Mouse (Mus musculus) thymus, adult 2 months (tissue): ENCODE measurements around the gene Pgpep1. TPM values are rescaled to one million over a fixed set of nuclear protein-coding genes. Genes with fewer than 3 reads are reported as not detected.
A peak's percentile ranks its signal among the peaks of the same experiment; 100 is the strongest.

Experiments used
- DNase-seq: peaks from one replicate; pipeline ENCODE4 v3.0.0; 2021
- H3K27ac ChIP-seq: fragments of 200-500 bp; 2 replicates; pipeline ENCODE4 v1.5.1; 2012; ENCODE audit warnings: low read length, control low read depth; ENCODE audit not compliant: control insufficient read depth, insufficient read depth
- H3K27me3 ChIP-seq: fragments of 200-500 bp; 2 replicates; pipeline ENCODE4 v1.6.1; 2012; ENCODE audit warnings: mild to moderate bottlenecking, low read length, moderate library complexity, mixed read lengths; ENCODE audit not compliant: control insufficient read depth, insufficient read depth
- H3K36me3 ChIP-seq: fragments of 200-500 bp; 2 replicates; pipeline ENCODE4 v1.6.1; 2012; ENCODE audit warnings: mild to moderate bottlenecking, low read length, moderate library complexity; ENCODE audit not compliant: control insufficient read depth, insufficient read depth
- H3K4me1 ChIP-seq: fragments of 200-500 bp; replicated peaks from 2 replicates; pipeline ENCODE4 v1.6.1; 2012; ENCODE audit warnings: low read length; ENCODE audit not compliant: control insufficient read depth, insufficient read depth
- H3K4me3 ChIP-seq: fragments of 200-500 bp; 2 replicates; pipeline ENCODE4 v1.5.1; 2012; ENCODE audit warnings: mild to moderate bottlenecking, low read length, control low read depth, moderate library complexity; ENCODE audit not compliant: control insufficient read depth, insufficient read depth
- CTCF ChIP-seq: fragments of 200-500 bp; IDR thresholded peaks from 2 replicates; pipeline ENCODE4 v1.5.1; 2012; ENCODE audit warnings: mild to moderate bottlenecking, control low read depth, low read length, moderate library complexity, borderline replicate concordance; ENCODE audit not compliant: control insufficient read depth, poor library complexity, insufficient read depth; ENCODE audit errors: extremely low read depth
- POLR2A ChIP-seq: fragments of 200-500 bp; IDR thresholded peaks from 2 replicates; pipeline ENCODE4 v1.6.1; 2012; ENCODE audit warnings: mild to moderate bottlenecking, low read length, control low read depth, moderate library complexity; ENCODE audit not compliant: control insufficient read depth, poor library complexity, insufficient read depth; ENCODE audit errors: extremely low read depth
- WGBS: fragments of 180-500 bp; shearing (Covaris S2); methylation state at CpG from one replicate; pipeline ENCODE4 v1.1.7; 2018; 5-methylcytosine and 5-hydroxymethylcytosine counted together
- polyA plus RNA-seq: library from polyadenylated mRNA; depleted of rRNA; stranded (reverse); fragments of >200 nt; gene quantifications from 2 replicates; pipeline ENCODE4 v1.2.3, GENCODE M21; 2012

The Pgpep1 gene
- polyA plus RNA-seq, 1 experiment, result 40.7 TPM

- no peaks in the 10 kb centered on the region for H3K27me3 ChIP-seq
- DNase-seq, result no peak
- 61% methylated on average over 10 of the region's 10 CpGs for WGBS
- H3K4me3 ChIP-seq, result peak overlapping the region; percentile 44
- peak overlapping the region; percentile 35 for H3K27ac ChIP-seq
- TF ChIP-seq POLR2A (no peak), CTCF (no peak)
- no peaks in the 10 kb centered on the region for H3K36me3 ChIP-seq
- H3K4me1 ChIP-seq, result peaks cover 26% of the 10 kb centered on the region
Observed at GRCm38 (mm10) chr8:70701048-70701981, 41.1 kb upstream of the Pgpep1 start.

GRCm38 (mm10) chr8:70700555-70700922 is 40.4 kb upstream of the Pgpep1 start:
- peak; percentile 95 for TF ChIP-seq CTCF
- TF ChIP-seq POLR2A, result 0 out of 2 replicates have a peak, but pooled peaks have one; percentile 42
- Histone ChIP-seq H3K27me3 (no peaks in the 10 kb centered on the region), H3K36me3 (no peaks in the 10 kb centered on the region), H3K4me3 (peak overlapping the region; percentile 82), H3K27ac (peak overlapping the region; percentile 90), H3K4me1 (peaks cover 34% of the 10 kb centered on the region)
- WGBS, result 0% methylated on average over 20 of the region's 20 CpGs
- DNase-seq, result peak; percentile 91

- peak; percentile 92 for TF ChIP-seq POLR2A
- TF ChIP-seq CTCF, result peak; percentile 10; the same call in 1 of the 2 replicates
- WGBS, result under 1% methylated on average over 58 of the region's 59 CpGs
- Histone ChIP-seq H3K36me3 (no peaks in the 10 kb centered on the region), H3K27me3 (no peaks in the 10 kb centered on the region), H3K4me3 (peak overlapping the region; percentile 82), H3K27ac (peak overlapping the region; percentile 90), H3K4me1 (peaks cover 38% of the 10 kb centered on the region)
- DNase-seq, result peak; percentile 85
Observed at GRCm38 (mm10) chr8:70699834-70700554, 39.8 kb upstream of the Pgpep1 start.

- Histone ChIP-seq H3K4me1 (peaks cover 43% of the 10 kb centered on the region), H3K27me3 (no peaks in the 10 kb centered on the region), H3K4me3 (peak overlapping the region; percentile 82), H3K36me3 (no peaks in the 10 kb centered on the region), H3K27ac (peak overlapping the region; percentile 90)
- no peak for TF ChIP-seq CTCF
- TF ChIP-seq POLR2A, result no peak
- WGBS, result under 1% methylated on average over 89 of the region's 89 CpGs
- DNase-seq, result peak; percentile 69
Observed at GRCm38 (mm10) chr8:70699116-70699833, 39.1 kb upstream of the Pgpep1 start.

GRCm38 (mm10) chr8:70698310-70699109 is 38.3 kb upstream of the Pgpep1 start, which contains the start of gene Jund:
Gene Jund, plus strand, starts transcription at chr8:70698949.
- Histone ChIP-seq H3K36me3 (no peaks in the 10 kb centered on the region), H3K27me3 (no peaks in the 10 kb centered on the region), H3K27ac (peak within 1 kb of the TSS; percentile 90), H3K4me1 (peaks cover 50% of the 10 kb centered on the region), H3K4me3 (peak within 1 kb of the TSS; percentile 82)
- DNase-seq, result peak; percentile 100
- TF ChIP-seq CTCF (0 out of 2 replicates have a peak, but pooled peaks have one; percentile 23), POLR2A (peak; percentile 100)
- under 1% methylated on average over 66 of the region's 69 CpGs for WGBS
